Mouse (Mus musculus) embryo, embryonic 9.5 days (tissue): ENCODE data around the gene Krtap9-1.
"Not testable (repeated sequence)": the region's sequence is repeated elsewhere in the genome, so short reads cannot be mapped to it uniquely, and the experiment has no call there.

Experiments
- DNase-seq: peaks from one replicate; pipeline ENCODE4 v3.0.0-alpha.2; 2017; ENCODE audit errors: extremely low spot score

Krtap9-1 gene

GRCm38 (mm10) chr11:99873089-99873488 lies at the start of gene Krtap9-1:
Krtap9-1 (plus strand) TSS chr11:99873389.
- DNase-seq, result not testable (repeated sequence)

GRCm38 (mm10) chr11:99837966-99838365 lies 35.2 kb upstream of the Krtap9-1 start, which contains the start of gene 2300003K06Rik:
2300003K06Rik (minus strand) TSS chr11:99838066.
- DNase-seq, result no peak

GRCm38 (mm10) chr11:99842185-99842584 lies 31.0 kb upstream of the Krtap9-1 start:
- no peak for DNase-seq

DNA sequence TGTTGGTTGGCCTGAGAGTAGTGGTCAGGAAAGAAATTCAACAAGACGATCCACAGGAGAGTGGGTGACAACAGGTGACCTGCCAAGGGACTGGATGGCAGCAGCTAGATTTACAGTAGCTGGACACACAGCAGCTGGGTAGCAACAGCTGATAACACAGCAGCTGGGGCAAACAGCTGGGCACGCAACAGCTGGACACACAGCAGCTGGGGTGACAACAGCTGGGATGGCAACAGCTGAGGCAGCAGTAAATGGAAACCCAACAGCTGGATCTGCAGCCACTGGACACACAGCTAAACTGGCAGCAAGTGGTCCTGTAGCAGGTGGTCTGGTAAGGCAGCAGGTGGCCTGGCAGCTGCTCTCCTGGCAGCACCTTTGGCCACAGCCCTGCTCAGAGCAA lies 26.4 kb upstream of the Krtap9-1 start:
- no peak for DNase-seq

- no peak for DNase-seq
These were observed 21.7 kb upstream of the Krtap9-1 start, which contains the start of gene Krtap4-16 for GRCm38 (mm10) chr11:99851508-99851907. Krtap4-16 (minus strand) TSS chr11:99851608.

GRCm38 (mm10) chr11:99854121-99854520 lies 19.1 kb upstream of the Krtap9-1 start:
- DNase-seq, result peak; percentile 22

GRCm38 (mm10) chr11:99857617-99858016 lies 15.6 kb upstream of the Krtap9-1 start, which contains the start of gene Gm11568:
Gm11568 (plus strand) TSS chr11:99857917.
- no peak for DNase-seq

DNA sequence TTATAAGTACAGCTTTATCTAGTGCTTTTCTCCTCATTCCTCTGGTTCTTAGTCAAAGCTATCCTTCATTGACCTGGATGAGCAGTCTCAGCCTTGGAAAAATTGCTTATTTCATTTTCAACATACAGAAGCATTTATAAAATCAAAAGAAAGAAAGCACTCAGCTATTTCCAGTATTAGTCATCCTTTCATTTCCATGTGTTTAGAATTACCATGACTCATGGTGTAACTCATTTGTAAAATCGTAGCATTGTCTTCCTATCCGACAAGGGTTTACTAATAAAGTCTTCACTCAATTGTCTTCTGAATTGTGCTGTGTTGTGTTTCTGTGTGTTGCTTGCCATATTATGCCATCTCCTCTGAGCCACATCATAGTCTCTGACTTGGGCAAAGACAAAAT lies 14.4 kb upstream of the Krtap9-1 start:
- DNase-seq, result no peak

- not testable (repeated sequence) for DNase-seq
These were observed 9.0 kb upstream of the Krtap9-1 start, which contains the start of gene Gm11559 for GRCm38 (mm10) chr11:99864176-99864575. Gm11559 (plus strand) TSS chr11:99864476.

DNA sequence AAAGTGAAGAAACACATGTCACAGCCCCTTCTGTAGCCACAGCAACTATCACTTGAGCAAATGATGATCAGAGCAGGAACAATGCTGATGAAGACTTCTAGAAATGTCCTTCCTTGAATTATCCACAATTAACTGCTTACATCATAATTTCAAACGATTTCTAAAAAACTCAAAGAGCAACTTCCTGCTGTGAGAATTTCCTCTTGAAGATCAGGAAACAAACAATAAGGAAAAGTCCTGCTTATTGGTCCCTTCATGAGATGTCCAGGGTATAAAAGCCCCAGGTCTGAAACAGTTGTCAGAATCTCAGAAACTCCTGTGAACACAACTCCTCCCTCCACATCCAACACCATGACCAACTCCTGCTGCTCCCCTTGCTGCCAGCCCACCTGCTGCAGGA lies 5.7 kb downstream of the Krtap9-1 start, which contains the start of gene Gm11567:
Gene Gm11567, plus strand, starts transcription at position 301 of the 400 bp plus-strand sequence.
- DNase-seq, result not testable (repeated sequence)

DNA sequence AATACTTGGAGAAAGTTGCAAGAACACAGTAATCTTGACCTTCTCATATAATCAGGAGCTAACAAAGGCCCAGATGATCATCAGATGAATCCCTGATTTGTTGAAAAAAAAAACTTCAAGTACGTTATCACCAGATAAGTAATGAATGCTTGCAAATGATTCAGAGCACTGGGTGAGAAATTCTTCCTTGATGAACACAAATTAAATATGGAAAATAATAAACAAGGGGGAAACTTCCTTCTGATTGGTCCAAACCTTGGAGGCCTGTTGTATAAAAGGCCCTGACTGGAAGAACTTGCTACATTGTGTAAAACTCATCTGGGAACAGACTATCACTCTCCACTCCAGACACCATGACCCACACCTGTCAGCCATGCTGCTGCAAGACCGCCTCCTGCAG lies 34.4 kb downstream of the Krtap9-1 start, which contains the start of gene Krtap31-1:
Gene Krtap31-1, plus strand, starts transcription at position 301 of the 400 bp plus-strand sequence.
- DNase-seq, result no peak

- no peak for DNase-seq
These were observed 41.3 kb downstream of the Krtap9-1 start, which contains the start of gene Gm11565 for GRCm38 (mm10) chr11:99914451-99914850. Gm11565 (plus strand) TSS chr11:99914751.
